Mouse (Mus musculus) intestine, postnatal 0 days (tissue): ENCODE results near the gene Tex10. TPM values are rescaled to one million over a fixed set of nuclear protein-coding genes. Genes with fewer than 3 reads are reported as not detected.

Experiments used
- ATAC-seq: fragments of 200-750 bp; cut with Nextera tagmentation; 2 replicates; pipeline ENCODE4 v1.8.0; 2017; ENCODE audit warnings: mild to moderate bottlenecking, moderate TSS enrichment, moderate library complexity
- H3K27ac ChIP-seq: fragments of 300-500 bp; sonication (generic); 2 replicates; pipeline ENCODE4 v1.5.1; 2014; ENCODE audit warnings: mild to moderate bottlenecking, low read depth, low read length, moderate library complexity
- H3K27me3 ChIP-seq: fragments of 300-500 bp; sonication (generic); replicated peaks from 2 replicates; pipeline ENCODE4 v1.6.1; 2014; ENCODE audit warnings: low read length, mixed read lengths; ENCODE audit not compliant: control insufficient read depth, insufficient read depth
- H3K36me3 ChIP-seq: fragments of 300-500 bp; sonication (generic); 2 replicates; pipeline ENCODE4 v1.6.1; 2014; ENCODE audit warnings: mild to moderate bottlenecking, moderate library complexity; ENCODE audit not compliant: control insufficient read depth, insufficient read depth
- H3K4me1 ChIP-seq: fragments of 300-500 bp; sonication (generic); replicated peaks from 2 replicates; pipeline ENCODE4 v1.6.1; 2014; ENCODE audit warnings: antibody characterized with exemption, low read length, mixed read lengths; ENCODE audit not compliant: control insufficient read depth, insufficient read depth
- H3K4me2 ChIP-seq: fragments of 300-500 bp; sonication (generic); replicated peaks from 2 replicates; pipeline ENCODE4 v1.6.1; 2014; ENCODE audit warnings: low read depth, mild to moderate bottlenecking, moderate library complexity
- H3K4me3 ChIP-seq: fragments of 300-500 bp; sonication (generic); 2 replicates; pipeline ENCODE4 v1.5.1; 2014; ENCODE audit warnings: low read depth, low read length
- H3K9ac ChIP-seq: fragments of 300-500 bp; sonication (generic); 2 replicates; pipeline ENCODE4 v1.6.1; 2014; ENCODE audit warnings: mild to moderate bottlenecking, low read depth, low read length
- H3K9me3 ChIP-seq: fragments of 300-500 bp; sonication (generic); 2 replicates; pipeline ENCODE4 v1.6.1; 2016; ENCODE audit warnings: mixed run types; ENCODE audit not compliant: control insufficient read depth
- CTCF ChIP-seq: sonication (generic); IDR thresholded peaks from 2 replicates; pipeline ENCODE4 v1.5.1; 2016; ENCODE audit warnings: low read depth, mild to moderate bottlenecking, control low read depth, antibody characterized with exemption, moderate library complexity
- WGBS: fragments of 180-500 bp; shearing (Covaris S2); extraction: QIAGEN DNeasy Blood & Tissue Kit; methylation state at CpG from one replicate; pipeline ENCODE4 v1.1.7; 2014; 5-methylcytosine and 5-hydroxymethylcytosine counted together
- polyA plus RNA-seq: library from polyadenylated mRNA; unstranded; fragments of >200 nt; fragmentation: Nextera tagmentation; extraction: Ambion mirVana; gene quantifications from 2 replicates; pipeline ENCODE4 v1.2.1, GENCODE M21; 2015

Tex10 gene
- polyA plus RNA-seq, 1 experiment from 2014 or later, result 16.8 TPM

DNA sequence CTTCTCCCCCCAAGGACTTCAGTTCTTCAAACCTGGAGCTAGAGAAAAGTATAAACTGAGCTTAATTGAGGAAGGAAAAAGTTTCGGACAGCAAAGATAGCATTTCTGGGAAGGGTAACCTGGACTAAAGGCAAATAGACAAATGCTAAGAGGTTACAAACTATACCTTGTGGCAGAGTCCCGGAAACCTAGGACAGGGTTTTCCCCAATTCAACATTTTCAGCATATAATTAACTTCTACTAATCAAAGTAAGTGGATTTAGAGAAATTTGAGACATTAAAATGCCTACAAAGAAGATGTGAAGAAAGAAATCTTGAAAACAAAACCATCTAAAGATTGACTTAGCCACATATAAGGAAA, 372 bp upstream of the Tex10 start:
- peaks cover 1% of the 10 kb centered on the region; the same call in 1 of the 2 replicates for H3K9me3 ChIP-seq
- no peaks in the 10 kb centered on the region for H3K4me1 ChIP-seq
- H3K27ac ChIP-seq, result peak overlapping the region; percentile 79; the same call in 1 of the 2 replicates
- H3K4me2 ChIP-seq, result peak overlapping the region; percentile 93
- TF ChIP-seq CTCF, result no peak
- peak overlapping the region; percentile 88 for H3K4me3 ChIP-seq
- no peaks in the 10 kb centered on the region for H3K27me3 ChIP-seq
- peak overlapping the region; percentile 87 for H3K9ac ChIP-seq
- WGBS, result 64% methylated on average over 2 of the region's 2 CpGs
- H3K36me3 ChIP-seq, result peaks cover 1% of the 10 kb centered on the region; the same call in 1 of the 2 replicates
- no peak for ATAC-seq

DNA sequence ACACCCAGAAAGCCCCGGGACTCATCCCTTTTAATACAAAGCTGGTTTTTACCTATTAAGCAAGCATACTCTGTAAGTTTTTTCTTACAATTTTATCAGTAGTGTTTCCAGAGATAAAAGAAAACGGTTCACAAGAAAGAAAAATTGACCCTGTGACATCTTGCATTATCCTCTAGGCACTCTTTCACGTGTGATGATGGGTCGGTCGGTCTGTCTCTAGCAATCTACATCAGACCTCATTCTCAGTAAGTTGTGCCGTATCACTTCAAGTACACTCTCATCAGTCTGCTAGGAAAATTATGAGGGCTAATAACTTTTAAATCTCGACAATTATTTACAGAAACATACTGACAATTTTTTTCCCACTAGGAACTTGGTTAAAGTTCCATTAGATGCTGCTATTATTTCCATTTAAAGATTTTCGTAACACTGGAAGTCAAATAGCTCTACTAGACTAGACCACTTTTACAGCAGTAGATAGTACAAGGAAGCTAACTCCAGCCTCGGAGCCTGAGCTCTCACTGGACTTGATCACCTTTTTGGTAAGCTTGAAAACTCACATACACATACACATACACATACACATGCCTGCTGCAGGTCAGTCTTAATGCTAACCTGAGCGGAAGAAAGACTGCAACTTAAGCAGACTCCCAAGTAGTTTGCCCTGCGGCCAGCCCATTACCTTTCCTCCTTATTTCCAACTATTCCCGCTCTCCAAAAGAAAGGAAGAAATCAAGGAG, 1.0 kb downstream of the Tex10 start:
- Histone ChIP-seq H3K27me3 (no peaks in the 10 kb centered on the region), H3K27ac (no peak overlapping the region), H3K9ac (peak overlapping the region; percentile 87), H3K4me2 (peak overlapping the region; percentile 93), H3K4me1 (no peaks in the 10 kb centered on the region), H3K9me3 (no peaks in the 10 kb centered on the region), H3K36me3 (peaks cover 9% of the 10 kb centered on the region), H3K4me3 (peak overlapping the region; percentile 88)
- WGBS, result 5% methylated on average over 12 of the region's 12 CpGs
- TF ChIP-seq CTCF, result no peak
- 0 out of 2 replicates have a peak, but pooled peaks have one; percentile 1 for ATAC-seq

DNA sequence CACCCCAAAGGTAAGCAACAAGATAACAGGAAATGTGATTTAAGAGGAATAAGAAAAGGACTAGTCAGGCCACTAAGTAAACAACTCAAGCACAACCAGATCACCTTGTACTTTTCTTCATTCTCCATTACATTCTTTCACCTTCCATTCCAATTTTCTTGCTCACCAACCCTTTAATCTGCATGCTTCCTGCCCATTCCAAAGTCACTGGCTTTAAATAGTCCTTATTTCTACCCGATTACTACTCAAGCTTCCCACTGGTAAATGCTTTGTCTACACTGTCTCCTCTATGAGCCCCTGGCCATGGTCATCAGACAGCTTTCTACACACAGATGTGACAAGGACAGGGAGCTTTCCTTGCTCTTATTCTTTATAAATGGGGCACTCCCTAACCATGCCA, 2.3 kb downstream of the Tex10 start:
- ATAC-seq, result no peak
- no peak overlapping the region for H3K27ac ChIP-seq
- H3K9me3 ChIP-seq, result no peaks in the 10 kb centered on the region
- peaks cover 15% of the 10 kb centered on the region for H3K36me3 ChIP-seq
- no peaks in the 10 kb centered on the region for H3K4me1 ChIP-seq
- no peak for TF ChIP-seq CTCF
- H3K27me3 ChIP-seq, result no peaks in the 10 kb centered on the region
- H3K4me2 ChIP-seq, result peak overlapping the region; percentile 93
- no peak overlapping the region for H3K9ac ChIP-seq
- H3K4me3 ChIP-seq, result no peak overlapping the region; the same call in 1 of the 2 replicates
- WGBS, result 53% methylated on average over 1 of the region's 1 CpGs

DNA sequence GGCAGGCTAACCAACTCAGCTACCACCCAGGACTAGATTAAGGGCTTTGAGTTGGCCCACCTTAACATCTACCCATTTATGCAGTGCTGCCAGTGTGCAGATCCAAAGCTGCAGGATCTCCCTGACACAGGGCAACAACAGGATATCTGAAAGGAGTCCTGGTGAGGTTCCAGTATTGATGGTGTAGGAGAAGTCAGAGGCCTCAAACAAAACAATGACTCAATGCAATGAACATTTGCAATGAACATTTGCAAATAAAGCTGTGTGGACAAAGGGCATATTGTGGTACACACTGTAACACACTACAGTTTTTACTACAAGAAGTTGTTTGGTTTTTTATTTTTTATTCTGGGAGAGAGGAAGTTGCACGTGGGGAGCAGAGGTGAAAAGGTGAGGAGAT, 12.2 kb downstream of the Tex10 start:
- no peak for ATAC-seq
- Histone ChIP-seq H3K4me1 (no peaks in the 10 kb centered on the region), H3K9me3 (no peaks in the 10 kb centered on the region), H3K36me3 (peaks cover 45% of the 10 kb centered on the region), H3K4me3 (no peak overlapping the region), H3K27ac (no peak overlapping the region), H3K4me2 (no peak overlapping the region), H3K27me3 (no peaks in the 10 kb centered on the region), H3K9ac (no peak overlapping the region)
- 68% methylated on average over 1 of the region's 1 CpGs for WGBS
- TF ChIP-seq CTCF, result no peak

DNA sequence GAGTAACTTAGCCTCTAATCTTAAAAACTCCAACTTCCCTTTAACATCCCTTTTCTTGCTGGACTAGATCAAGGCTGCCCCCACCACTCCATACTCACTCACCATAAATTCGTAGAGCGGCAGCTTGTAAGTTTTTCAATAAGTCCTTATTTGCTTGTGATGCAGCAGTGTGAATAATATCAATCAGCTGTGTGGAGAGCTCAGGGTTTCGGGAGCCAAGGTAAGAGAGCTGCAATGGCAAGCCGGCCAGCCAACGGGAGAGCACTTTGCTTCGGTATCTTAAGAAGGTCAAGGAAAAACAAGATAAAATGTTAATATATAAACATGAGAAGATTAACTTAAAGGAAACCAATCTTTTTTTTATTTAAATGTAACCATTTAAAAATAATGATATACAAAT, 14.8 kb downstream of the Tex10 start:
- WGBS, result 76% methylated on average over 6 of the region's 6 CpGs
- no peak for ATAC-seq

DNA sequence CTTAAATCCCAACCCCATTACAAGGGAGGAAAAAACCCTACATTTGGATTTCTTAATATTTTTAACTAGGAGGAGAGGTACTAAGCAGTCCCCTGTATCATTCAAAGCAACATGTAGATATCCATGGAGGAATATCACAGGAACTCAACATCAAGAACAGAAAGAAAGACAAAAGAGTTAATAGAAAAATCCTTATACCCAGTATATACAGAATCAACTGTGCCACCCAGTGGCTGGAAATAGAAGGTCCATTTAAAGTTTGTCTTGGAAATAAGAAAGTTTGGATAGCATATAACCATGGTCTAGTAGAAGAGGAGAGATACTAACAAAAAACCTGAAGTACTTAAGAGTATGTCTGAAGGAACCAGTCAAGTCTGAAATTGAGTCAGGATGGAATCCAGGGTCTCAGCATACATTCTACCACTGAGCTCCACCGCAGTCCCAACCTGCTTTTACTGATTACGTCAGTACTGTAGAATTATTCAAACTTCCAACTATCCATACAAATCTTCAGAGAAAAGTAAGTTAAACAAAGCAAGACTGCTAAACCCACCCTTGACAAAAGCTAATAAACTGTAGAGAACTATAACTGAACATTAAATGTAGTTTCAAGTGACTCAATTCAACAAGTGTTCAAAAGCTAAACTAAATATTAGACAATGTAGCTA, 19.0 kb downstream of the Tex10 start:
- Histone ChIP-seq H3K9me3 (no peaks in the 10 kb centered on the region), H3K4me1 (no peaks in the 10 kb centered on the region), H3K9ac (no peak overlapping the region), H3K4me2 (no peak overlapping the region), H3K36me3 (peaks cover 48% of the 10 kb centered on the region), H3K27me3 (no peaks in the 10 kb centered on the region), H3K27ac (no peak overlapping the region), H3K4me3 (no peak overlapping the region)
- peak; percentile 57 for TF ChIP-seq CTCF
- no peak for ATAC-seq
- WGBS, result 95% methylated on average over 2 of the region's 2 CpGs

More for the DNA sequence above, 14.8 kb downstream of the Tex10 start:
- Histone ChIP-seq H3K9ac (no peak overlapping the region), H3K36me3 (peaks cover 50% of the 10 kb centered on the region), H3K27ac (no peak overlapping the region), H3K4me3 (no peak overlapping the region), H3K4me1 (no peaks in the 10 kb centered on the region), H3K4me2 (no peak overlapping the region), H3K27me3 (no peaks in the 10 kb centered on the region), H3K9me3 (no peaks in the 10 kb centered on the region)
- no peak for TF ChIP-seq CTCF
